Mouse (Mus musculus): ENCODE results near the gene Coro7.

GRCm38 (mm10) chr16:4599616-4600015, 80.0 kb downstream of the Coro7 start:
- TF ChIP-seq CTCF (IDR thresholded peaks at IDR 0.05; ENCODE audit: low read depth, low read length), result no peak
- TF ChIP-seq POLR2A (IDR thresholded peaks at IDR 0.05; ENCODE audit: extremely low read depth, insufficient read depth, low read length), result no peak
